ENCODE assay signal across 9 mouse cellular contexts in the genomic region with DNA sequence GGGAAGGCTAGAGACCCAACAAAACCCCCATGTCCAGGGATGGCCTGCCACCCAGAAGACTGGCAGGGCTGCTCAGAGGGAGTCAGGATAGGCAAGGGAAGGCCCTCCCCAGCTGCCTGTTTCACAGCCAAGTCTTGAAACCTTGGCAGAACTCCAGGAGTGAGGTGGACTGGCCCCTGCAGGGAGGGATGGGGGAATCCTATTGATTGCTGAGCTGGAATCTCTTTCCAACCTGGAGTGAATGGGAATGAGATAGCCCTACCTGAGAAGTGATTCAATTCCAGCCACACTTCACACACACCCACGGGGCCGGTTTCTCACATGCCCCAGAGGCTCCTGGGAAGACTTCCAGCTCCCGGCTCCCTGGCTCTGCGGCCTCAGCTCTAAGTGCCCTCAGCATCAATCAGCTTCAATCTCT. TPM values are rescaled to one million over a fixed set of nuclear protein-coding genes. Genes with fewer than 3 reads are reported as not detected.
DNase-seq lines count a peak whose midpoint lies in the region; ATAC-seq and TF ChIP-seq lines count a peak whose summit lies in the region.
"Had no signal": no experiment of that assay in that cellular context is flagged by ENCODE, and none has a peak within 500 bp of the region (broad histone marks: within the 10 kb centered on the region; RNA-seq: fewer than 3 reads in every experiment).

No protein-coding gene starts in this region.

- no peak overlapping the region for H3K4me2 ChIP-seq in intestine, embryonic 14.5 days (ENCODE audit: low read length)
- H3K4me2 ChIP-seq in limb, embryonic 14.5 days (replicated peaks; ENCODE audit: low read depth, low read length, severe bottlenecking) = no peak overlapping the region

- no peaks in the 10 kb centered on the region for H3K9me3 ChIP-seq in intestine, embryonic 14.5 days (ENCODE audit: control insufficient read depth, low read length)
- H3K9me3 ChIP-seq in limb, embryonic 14.5 days (ENCODE audit: control insufficient read depth, low read length) = no peaks in the 10 kb centered on the region

- WGBS in intestine, embryonic 14.5 days = 65% methylated on average over 4 of the region's 4 CpGs
- WGBS in limb, embryonic 14.5 days = 65% methylated on average over 4 of the region's 4 CpGs

- no peaks in the 10 kb centered on the region for H3K36me3 ChIP-seq in intestine, embryonic 14.5 days (ENCODE audit: control insufficient read depth, insufficient read depth, low read length)
- no peaks in the 10 kb centered on the region for H3K36me3 ChIP-seq in limb, embryonic 14.5 days (ENCODE audit: control insufficient read depth, insufficient read depth, low read length)

- peak; percentile 97 for DNase-seq in heart, adult 11 months
- DNase-seq in heart, postnatal 25 days (ENCODE audit: low spot score) = no peak
- peak; percentile 46 for DNase-seq in cerebellum, adult 11-12 months
- DNase-seq in gastrocnemius, adult 2 months = peak; percentile 57
- peak; percentile 64 for DNase-seq in intestine, embryonic 14.5 days (ENCODE audit: low spot score)
- DNase-seq in limb, embryonic 14.5 days (ENCODE audit: low spot score) = peak; percentile 55
- peak; percentile 88 for DNase-seq in retina, postnatal 1 day

- peaks cover 22% of the 10 kb centered on the region for H3K4me1 ChIP-seq in intestine, embryonic 14.5 days (replicated peaks; ENCODE audit: control insufficient read depth, insufficient read depth, low read length)
- H3K4me1 ChIP-seq in limb, embryonic 14.5 days (ENCODE audit: control insufficient read depth, insufficient read depth, low read length) = peaks cover 18% of the 10 kb centered on the region

- intact Hi-C loops in heart, postnatal 25 days (cut with DNase I) = loop anchor here (5.0 kb wide), 1 partner anchor 53 kb away; no protein-coding TSS in a partner anchor
- intact Hi-C loops in gastrocnemius, adult 2 months (cut with DNase I) = loop anchor here (2.0 to 5.0 kb wide), 2 partner anchors 38 to 117 kb away; no protein-coding TSS in a partner anchor

- TF ChIP-seq POLR2A in limb, embryonic 14.5 days (IDR thresholded peaks at IDR 0.05; ENCODE audit: borderline replicate concordance, extremely low read depth, insufficient read depth, insufficient read length) = no peak

- peak overlapping the region; percentile 58; the same call in 1 of the 2 replicates for H3K27ac ChIP-seq in gastrocnemius, adult 2 months
- peak overlapping the region; percentile 65 for H3K27ac ChIP-seq in intestine, embryonic 14.5 days (ENCODE audit: low read depth)
- peak overlapping the region; percentile 63 for H3K27ac ChIP-seq in limb, embryonic 14.5 days (replicated peaks; ENCODE audit: low read depth, low read length)
- H3K27ac ChIP-seq: liver, embryonic 14.5 days had no signal

- TF ChIP-seq CTCF in gastrocnemius, adult 2 months (IDR thresholded peaks at IDR 0.05) = no peak

- ATAC-seq in intestine, embryonic 14.5 days (replicated peaks; ENCODE audit: low FRiP score, low TSS enrichment, low read depth) = peak; percentile 45
- ATAC-seq in limb, embryonic 14.5 days (ENCODE audit: low FRiP score, low read depth) = 0 out of 2 replicates have a peak, but pooled peaks have one; percentile 35
- no peak for ATAC-seq in megakaryocyte, adult 5-6 weeks (ENCODE audit: poor library complexity, severe bottlenecking)

- H3K4me3 ChIP-seq in gastrocnemius, adult 2 months = no peak overlapping the region
- H3K4me3 ChIP-seq in intestine, embryonic 14.5 days (ENCODE audit: low read depth, low read length) = no peak overlapping the region
- no peak overlapping the region for H3K4me3 ChIP-seq in limb, embryonic 14.5 days (replicated peaks; ENCODE audit: low read length)

- no peaks in the 10 kb centered on the region for H3K27me3 ChIP-seq in intestine, embryonic 14.5 days (replicated peaks; ENCODE audit: control insufficient read depth, insufficient read depth, low read length)
- no peaks in the 10 kb centered on the region for H3K27me3 ChIP-seq in limb, embryonic 14.5 days (ENCODE audit: control insufficient read depth, insufficient read depth, low read length)

- H3K9ac ChIP-seq in intestine, embryonic 14.5 days (ENCODE audit: low read length) = no peak overlapping the region
- H3K9ac ChIP-seq in limb, embryonic 14.5 days (ENCODE audit: low read depth, low read length, severe bottlenecking) = 0 out of 2 replicates have a peak overlapping the region, but pooled peaks have one; percentile 7
- H3K9ac ChIP-seq: liver, embryonic 14.5 days had no signal

RNA-seq across cellular contexts. Expression of gene Olfr412, which starts 47.9 kb away (rescaled TPM):
- total RNA-seq in heart, postnatal 25 days (2021) = not detected
- total RNA-seq in gastrocnemius, adult 2 months (2021) = not detected
- polyA plus RNA-seq in intestine, embryonic 14.5 days (2014; fragmentation: Nextera tagmentation; extraction: Ambion mirVana) = not detected in 2 replicates
- polyA plus RNA-seq in limb, embryonic 14.5 days (2012; rRNA removed) = not detected in 2 replicates
- not detected in 2 replicates for polyA plus RNA-seq in limb, embryonic 14.5 days (2014; fragmentation: Nextera tagmentation; extraction: Ambion mirVana)
- total RNA-seq in megakaryocyte, adult 5-6 weeks (2015) = not detected in 2 replicates
- not detected in 2 replicates for total RNA-seq in megakaryocyte, adult 5-6 weeks (2017)
- polyA plus RNA-seq: liver, embryonic 14.5 days had no signal

RNA-seq across cellular contexts. Expression of gene Olfr411, which starts 57.3 kb away (rescaled TPM):
- not detected for total RNA-seq in heart, postnatal 25 days (2021)
- not detected for total RNA-seq in gastrocnemius, adult 2 months (2021)
- not detected in 2 replicates for polyA plus RNA-seq in intestine, embryonic 14.5 days (2014; fragmentation: Nextera tagmentation; extraction: Ambion mirVana)
- polyA plus RNA-seq in limb, embryonic 14.5 days (2012; rRNA removed) = not detected in 2 replicates
- polyA plus RNA-seq in limb, embryonic 14.5 days (2014; fragmentation: Nextera tagmentation; extraction: Ambion mirVana) = not detected in 2 replicates
- not detected in 2 replicates for total RNA-seq in megakaryocyte, adult 5-6 weeks (2015)
- total RNA-seq in megakaryocyte, adult 5-6 weeks (2017) = not detected in 2 replicates
- polyA plus RNA-seq: liver, embryonic 14.5 days had no signal
